Mouse (Mus musculus): ENCODE measurements around the gene Pla2g16. TPM values are rescaled to one million over a fixed set of nuclear protein-coding genes. Genes with fewer than 3 reads are reported as not detected.

Gene Pla2g16
- 13.8 and 16.7 TPM in 2 replicates for total RNA-seq (2017)

GRCm38 (mm10) chr19:7557328-7557822 is at the start of gene Pla2g16:
Gene Pla2g16, plus strand, starts transcription at chr19:7557459.
- ATAC-seq (ENCODE audit: extremely low read depth, insufficient number of reproducible peaks, low FRiP score, poor library complexity, severe bottlenecking): peak; percentile 65

- ATAC-seq (ENCODE audit: extremely low read depth, insufficient number of reproducible peaks, low FRiP score, poor library complexity, severe bottlenecking): no peak
Observed at GRCm38 (mm10) chr19:7508026-7508425, 49.2 kb upstream of the Pla2g16 start.

GRCm38 (mm10) chr19:7516437-7516836 is 40.8 kb upstream of the Pla2g16 start:
- no peak for ATAC-seq (ENCODE audit: extremely low read depth, insufficient number of reproducible peaks, low FRiP score, poor library complexity, severe bottlenecking)

- no peak for ATAC-seq (ENCODE audit: extremely low read depth, insufficient number of reproducible peaks, low FRiP score, poor library complexity, severe bottlenecking)
Observed at GRCm38 (mm10) chr19:7521619-7522018, 35.6 kb upstream of the Pla2g16 start.

- ATAC-seq (ENCODE audit: extremely low read depth, insufficient number of reproducible peaks, low FRiP score, poor library complexity, severe bottlenecking): no peak
Observed at GRCm38 (mm10) chr19:7522856-7523255, 34.4 kb upstream of the Pla2g16 start.

GRCm38 (mm10) chr19:7523292-7523691 is 34.0 kb upstream of the Pla2g16 start:
- ATAC-seq (ENCODE audit: extremely low read depth, insufficient number of reproducible peaks, low FRiP score, poor library complexity, severe bottlenecking): no peak

GRCm38 (mm10) chr19:7523781-7524180 is 33.5 kb upstream of the Pla2g16 start:
- no peak for ATAC-seq (ENCODE audit: extremely low read depth, insufficient number of reproducible peaks, low FRiP score, poor library complexity, severe bottlenecking)

GRCm38 (mm10) chr19:7524879-7525278 is 32.4 kb upstream of the Pla2g16 start:
- ATAC-seq (ENCODE audit: extremely low read depth, insufficient number of reproducible peaks, low FRiP score, poor library complexity, severe bottlenecking): no peak

GRCm38 (mm10) chr19:7528639-7529428 is 28.4 kb upstream of the Pla2g16 start:
- ATAC-seq (ENCODE audit: extremely low read depth, insufficient number of reproducible peaks, low FRiP score, poor library complexity, severe bottlenecking): peak; percentile 56; the same call in 1 of the 2 replicates

GRCm38 (mm10) chr19:7531906-7532305 is 25.4 kb upstream of the Pla2g16 start:
- ATAC-seq (ENCODE audit: extremely low read depth, insufficient number of reproducible peaks, low FRiP score, poor library complexity, severe bottlenecking): no peak

- ATAC-seq (ENCODE audit: extremely low read depth, insufficient number of reproducible peaks, low FRiP score, poor library complexity, severe bottlenecking): no peak
Observed at GRCm38 (mm10) chr19:7533891-7534290, 23.4 kb upstream of the Pla2g16 start.

GRCm38 (mm10) chr19:7548924-7549323 is 8.3 kb upstream of the Pla2g16 start:
- ATAC-seq (ENCODE audit: extremely low read depth, insufficient number of reproducible peaks, low FRiP score, poor library complexity, severe bottlenecking): no peak

GRCm38 (mm10) chr19:7551550-7552300 is 5.5 kb upstream of the Pla2g16 start:
- no peak for ATAC-seq (ENCODE audit: extremely low read depth, insufficient number of reproducible peaks, low FRiP score, poor library complexity, severe bottlenecking)

- no peak for ATAC-seq (ENCODE audit: extremely low read depth, insufficient number of reproducible peaks, low FRiP score, poor library complexity, severe bottlenecking)
Observed at GRCm38 (mm10) chr19:7552301-7552673, 5.0 kb upstream of the Pla2g16 start.

- ATAC-seq (ENCODE audit: extremely low read depth, insufficient number of reproducible peaks, low FRiP score, poor library complexity, severe bottlenecking): no peak
Observed at GRCm38 (mm10) chr19:7553441-7553840, 3.8 kb upstream of the Pla2g16 start.

- ATAC-seq (ENCODE audit: extremely low read depth, insufficient number of reproducible peaks, low FRiP score, poor library complexity, severe bottlenecking): no peak
Observed at GRCm38 (mm10) chr19:7554881-7555280, 2.4 kb upstream of the Pla2g16 start.

GRCm38 (mm10) chr19:7556641-7557040 is 618 bp upstream of the Pla2g16 start:
- no peak for ATAC-seq (ENCODE audit: extremely low read depth, insufficient number of reproducible peaks, low FRiP score, poor library complexity, severe bottlenecking)

- no peak for ATAC-seq (ENCODE audit: extremely low read depth, insufficient number of reproducible peaks, low FRiP score, poor library complexity, severe bottlenecking)
Observed at GRCm38 (mm10) chr19:7557844-7558243, 585 bp downstream of the Pla2g16 start.

- no peak for ATAC-seq (ENCODE audit: extremely low read depth, insufficient number of reproducible peaks, low FRiP score, poor library complexity, severe bottlenecking)
Observed at GRCm38 (mm10) chr19:7558675-7559074, 1.4 kb downstream of the Pla2g16 start.

GRCm38 (mm10) chr19:7559986-7560385 is 2.7 kb downstream of the Pla2g16 start:
- ATAC-seq (ENCODE audit: extremely low read depth, insufficient number of reproducible peaks, low FRiP score, poor library complexity, severe bottlenecking): no peak
